Mouse (Mus musculus): ENCODE results near the gene Tdp1. TPM values are rescaled to one million over a fixed set of nuclear protein-coding genes. Genes with fewer than 3 reads are reported as not detected.

The Tdp1 gene
- total and polyA plus RNA-seq, 3 experiments, result 5.1 to 16.7 (median 13.1) TPM

DNA sequence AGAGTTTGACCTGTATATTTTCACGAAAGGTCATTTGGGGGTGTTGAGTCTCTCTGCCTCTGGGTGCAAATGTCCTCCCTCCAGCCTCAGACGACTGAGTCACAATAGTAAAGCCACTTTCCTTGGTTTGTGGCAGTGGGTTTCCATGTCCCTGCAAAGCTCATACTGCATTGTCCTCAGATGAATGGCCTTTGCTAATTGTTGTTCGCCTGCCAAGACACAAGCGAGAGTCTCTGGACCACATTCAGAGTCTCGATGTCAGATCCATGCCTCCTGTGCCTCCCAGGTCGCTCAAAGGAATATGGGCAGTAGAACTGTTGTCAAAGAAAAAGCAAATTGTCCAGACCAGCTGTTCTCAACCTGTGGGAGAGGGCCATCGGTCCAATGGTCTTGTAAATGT is 116.1 kb downstream of the Tdp1 start:
- DNase-seq, result no peak

DNA sequence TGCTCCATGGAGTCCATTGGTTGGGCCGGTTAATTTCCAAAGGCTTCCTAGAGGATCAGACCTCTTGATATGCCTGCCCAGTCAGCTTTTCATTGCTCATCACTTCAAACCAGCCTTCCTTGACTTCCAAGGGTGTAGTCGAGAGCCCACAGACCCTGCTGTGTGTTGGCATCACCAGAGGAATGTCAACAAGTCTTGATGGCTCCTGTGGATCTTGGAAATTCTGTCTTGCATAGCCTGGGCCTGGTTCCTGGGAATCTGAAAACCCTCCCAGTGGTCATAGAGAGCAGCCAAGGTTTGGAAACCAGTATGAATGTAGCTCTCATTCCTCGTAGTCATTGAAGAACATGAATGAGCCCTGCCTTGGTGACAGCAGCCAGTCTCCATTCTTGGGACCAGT is 116.9 kb downstream of the Tdp1 start:
- no peak for DNase-seq

- no peak for DNase-seq
Measured at GRCm38 (mm10) chr12:100001910-100002309, 117.6 kb downstream of the Tdp1 start.

GRCm38 (mm10) chr12:100002914-100003587 is 118.7 kb downstream of the Tdp1 start:
- DNase-seq, result no peak

Small RNA genes within 50 kb of the gene (microRNA-seq; reads per million reads assigned to microRNA genes)
- gene Gm23291, result 0 reads per million in 2 experiments

Other genes starting within 250 kb of the Tdp1 start
- gene Efcab11, start 78 bp upstream of the Tdp1 start, total RNA-seq (2021), result 1 to 10 TPM in 1 of 2 experiments, under 1 TPM in 1; 0.86 to 1.3 TPM
- gene Efcab11, start 78 bp upstream of the Tdp1 start, polyA plus RNA-seq (2012; rRNA removed), result 0.06 and 0.17 TPM in 2 replicates
- gene Kcnk13, start 80.0 kb downstream of the Tdp1 start, total RNA-seq (2021), result under 1 TPM; 0.69 to 0.93 TPM
- 0.42 and 0.47 TPM in 2 replicates for gene Kcnk13, start 80.0 kb downstream of the Tdp1 start, polyA plus RNA-seq (2012; rRNA removed)
- 100 to 1,000 TPM; 214 to 253 TPM for gene Psmc1, start 225.6 kb downstream of the Tdp1 start, total RNA-seq (2021)
- gene Psmc1, start 225.6 kb downstream of the Tdp1 start, polyA plus RNA-seq (2012; rRNA removed), result 19.7 and 24.8 TPM in 2 replicates

Data from adrenal gland, adult 2 months (tissue).